Mouse (Mus musculus) G1E (cell line): ENCODE results near the gene Fndc8. TPM values are rescaled to one million over a fixed set of nuclear protein-coding genes. Genes with fewer than 3 reads are reported as not detected.

Experiments used
- ATAC-seq: 2 replicates; pipeline ENCODE4 v1.8.0; 2016; ENCODE audit warnings: mild to moderate bottlenecking; ENCODE audit not compliant: insufficient number of reproducible peaks, poor library complexity, low FRiP score, severe bottlenecking; ENCODE audit errors: extremely low read depth
- DNase-seq: peaks from one replicate; pipeline ENCODE4 v3.0.0; 2012; ENCODE audit warnings: low spot score
- H3K27me3 ChIP-seq: 2 replicates; pipeline ENCODE4 v1.6.1; 2012; ENCODE audit warnings: mild to moderate bottlenecking, low read length, inconsistent platforms; ENCODE audit not compliant: insufficient read depth
- H3K36me3 ChIP-seq: replicated peaks from 2 replicates; pipeline ENCODE3; 2012; ENCODE audit warnings: mild to moderate bottlenecking, inconsistent platforms
- H3K4me1 ChIP-seq: 2 replicates; pipeline ENCODE4 v1.6.1; 2012; ENCODE audit warnings: low read depth, low read length, inconsistent platforms, mixed read lengths; ENCODE audit not compliant: insufficient read depth
- H3K4me3 ChIP-seq: 2 replicates; pipeline ENCODE4 v1.5.1; 2012; ENCODE audit warnings: low read depth, mild to moderate bottlenecking, inconsistent platforms, low read length, moderate library complexity, mixed read lengths
- H3K9me3 ChIP-seq: replicated peaks from 2 replicates; pipeline ENCODE4 v1.6.1; 2012; ENCODE audit warnings: inconsistent platforms
- CTCF ChIP-seq: IDR thresholded peaks from 2 replicates; pipeline ENCODE4 v1.5.1; 2012; ENCODE audit warnings: low read depth, low read length, inconsistent platforms, mixed read lengths
- GATA1 ChIP-seq: IDR thresholded peaks from 2 replicates; pipeline ENCODE4 v1.6.1; 2012; ENCODE audit warnings: borderline replicate concordance, low read length, inconsistent platforms, mixed read lengths
- GATA2 ChIP-seq: IDR thresholded peaks from 2 replicates; pipeline ENCODE4 v1.6.1; 2012; ENCODE audit warnings: low read depth, low read length, inconsistent platforms, borderline replicate concordance
- POLR2AphosphoS5 ChIP-seq: IDR thresholded peaks from 2 replicates; pipeline ENCODE4 v1.6.1; 2012; ENCODE audit warnings: low read depth, low read length, inconsistent platforms; ENCODE audit not compliant: insufficient replicate concordance
- TAL1 ChIP-seq: conservative IDR thresholded peaks from 2 replicates; pipeline ENCODE4 v1.6.1; 2012; ENCODE audit warnings: low read depth, low read length, inconsistent platforms, mixed read lengths
- polyA plus RNA-seq: library from polyadenylated mRNA; stranded (reverse); fragments of >175 nt; gene quantifications from 2 replicates; pipeline ENCODE4 v1.2.3, GENCODE M21; 2012
- total RNA-seq, 2 experiments: library from RNA; stranded (forward) in 1 of 2; stranded (reverse) in 1 of 2; fragments of 200-1000 nt in 1 of 2; fragments of >200 nt in 1 of 2; fragmentation: Nextera tagmentation in 1 of 2; gene quantifications; 2 replicates each; pipeline ENCODE4 v1.2.3; 2014 to 2017

Fndc8 gene
- total and polyA plus RNA-seq, 3 experiments, result 0.05 TPM; not detected in 2

DNA sequence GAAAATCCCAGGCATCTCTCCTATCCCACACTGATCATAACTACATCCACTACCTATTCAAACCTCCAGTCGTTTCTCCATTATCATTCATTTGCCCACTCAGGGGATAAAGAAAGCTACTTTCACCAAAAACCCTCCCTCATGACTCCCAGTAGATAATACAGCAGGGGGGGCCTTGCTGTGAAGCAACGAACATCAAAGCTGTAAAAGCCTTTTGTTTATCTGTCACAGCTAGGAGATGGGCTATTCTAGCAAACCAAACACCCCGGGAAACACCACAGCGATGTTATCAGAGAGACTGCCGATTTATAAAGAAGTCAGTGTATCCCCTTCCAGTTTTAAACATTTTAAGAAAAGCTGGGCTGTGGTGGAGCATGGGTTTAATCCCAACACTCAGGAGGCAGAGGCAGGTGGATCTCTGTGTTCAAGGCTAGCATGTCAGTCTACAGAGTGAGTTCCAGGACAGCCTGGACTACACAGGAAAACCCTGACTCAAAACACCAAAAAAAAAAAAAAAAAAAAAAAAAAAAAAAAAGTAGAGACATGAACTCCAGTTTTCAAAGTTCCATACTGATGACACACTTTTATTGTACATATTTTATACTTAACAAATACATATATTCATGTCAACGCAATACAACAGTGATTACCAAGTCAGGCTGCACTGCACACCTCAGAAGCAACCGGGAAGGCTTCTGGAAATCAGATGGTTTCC is 24.9 kb upstream of the Fndc8 start:
- DNase-seq (no peak), ATAC-seq (no peak)
- Histone ChIP-seq H3K36me3 (peaks cover 20% of the 10 kb centered on the region), H3K4me3 (peak overlapping the region; percentile 13; the same call in 1 of the 2 replicates), H3K4me1 (peaks cover 68% of the 10 kb centered on the region), H3K27me3 (no peaks in the 10 kb centered on the region), H3K9me3 (no peaks in the 10 kb centered on the region)
- TF ChIP-seq CTCF (no peak), GATA2 (no peak)

DNA sequence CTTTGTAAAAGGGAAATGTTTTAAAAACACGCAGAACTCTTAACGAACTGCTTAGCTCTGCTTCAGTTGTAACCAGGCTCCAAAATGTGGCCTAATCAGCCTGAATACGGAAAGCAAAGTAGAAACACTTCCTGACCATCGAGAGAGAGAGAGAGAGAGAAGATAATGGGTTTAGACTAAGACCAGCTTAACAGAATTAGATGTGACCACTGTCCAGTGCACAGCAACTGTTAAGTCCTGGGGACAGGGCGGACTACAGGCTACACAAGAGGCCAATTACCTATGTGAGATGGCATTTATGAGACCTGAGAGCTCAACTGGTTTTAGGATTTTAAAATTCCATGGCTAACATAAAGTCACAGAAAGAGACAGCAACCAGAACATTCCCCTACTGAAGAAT is 24.0 kb upstream of the Fndc8 start:
- ATAC-seq (no peak), DNase-seq (no peak)
- Histone ChIP-seq H3K27me3 (no peaks in the 10 kb centered on the region), H3K9me3 (no peaks in the 10 kb centered on the region), H3K4me1 (peaks cover 63% of the 10 kb centered on the region), H3K36me3 (peaks cover 13% of the 10 kb centered on the region), H3K4me3 (peak overlapping the region; percentile 54; the same call in 1 of the 2 replicates)
- TF ChIP-seq POLR2AphosphoS5, result no peak
- no peak for TF ChIP-seq TAL1
- no peak for TF ChIP-seq GATA1
- no peak for TF ChIP-seq CTCF
- no peak for TF ChIP-seq GATA2

DNA sequence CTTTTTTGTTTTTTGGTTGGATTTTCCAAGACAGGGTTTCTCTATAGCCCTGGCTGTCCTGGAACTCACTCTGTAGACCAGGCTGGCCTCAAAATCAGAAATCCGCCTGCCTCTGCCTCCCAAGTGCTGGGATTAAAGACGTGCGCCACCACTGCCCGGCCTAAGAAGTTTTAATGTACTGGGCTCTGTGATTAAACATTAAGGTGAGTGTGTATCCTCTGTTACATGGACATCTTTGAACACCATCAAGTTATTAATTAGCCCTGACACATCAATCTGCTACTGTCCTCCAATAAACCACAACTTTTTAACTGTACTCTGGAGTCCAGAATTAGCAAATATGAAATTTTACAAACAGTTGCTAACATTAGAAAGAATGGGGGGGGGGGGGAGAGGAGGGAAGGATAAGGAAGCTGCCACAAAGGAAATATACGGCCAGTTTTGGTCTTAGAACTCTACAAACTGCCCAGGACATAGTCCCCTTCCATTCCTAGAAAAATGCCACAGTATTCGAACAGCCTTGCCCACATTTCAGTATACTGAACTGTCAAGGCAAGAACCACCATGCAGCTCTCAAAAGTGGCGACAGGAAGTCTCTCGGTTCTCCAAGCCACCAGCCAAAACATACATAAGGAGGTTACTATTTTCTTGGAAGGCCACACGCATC is 22.3 kb upstream of the Fndc8 start:
- Histone ChIP-seq H3K4me3 (peak overlapping the region; percentile 93), H3K9me3 (peaks cover 3% of the 10 kb centered on the region; the same call in 1 of the 2 replicates), H3K27me3 (no peaks in the 10 kb centered on the region), H3K36me3 (peaks cover 6% of the 10 kb centered on the region), H3K4me1 (peaks cover 48% of the 10 kb centered on the region)
- ATAC-seq, result no peak
- no peak for DNase-seq
- TF ChIP-seq GATA1 (no peak), TAL1 (no peak), CTCF (no peak), GATA2 (no peak), POLR2AphosphoS5 (no peak)

DNA sequence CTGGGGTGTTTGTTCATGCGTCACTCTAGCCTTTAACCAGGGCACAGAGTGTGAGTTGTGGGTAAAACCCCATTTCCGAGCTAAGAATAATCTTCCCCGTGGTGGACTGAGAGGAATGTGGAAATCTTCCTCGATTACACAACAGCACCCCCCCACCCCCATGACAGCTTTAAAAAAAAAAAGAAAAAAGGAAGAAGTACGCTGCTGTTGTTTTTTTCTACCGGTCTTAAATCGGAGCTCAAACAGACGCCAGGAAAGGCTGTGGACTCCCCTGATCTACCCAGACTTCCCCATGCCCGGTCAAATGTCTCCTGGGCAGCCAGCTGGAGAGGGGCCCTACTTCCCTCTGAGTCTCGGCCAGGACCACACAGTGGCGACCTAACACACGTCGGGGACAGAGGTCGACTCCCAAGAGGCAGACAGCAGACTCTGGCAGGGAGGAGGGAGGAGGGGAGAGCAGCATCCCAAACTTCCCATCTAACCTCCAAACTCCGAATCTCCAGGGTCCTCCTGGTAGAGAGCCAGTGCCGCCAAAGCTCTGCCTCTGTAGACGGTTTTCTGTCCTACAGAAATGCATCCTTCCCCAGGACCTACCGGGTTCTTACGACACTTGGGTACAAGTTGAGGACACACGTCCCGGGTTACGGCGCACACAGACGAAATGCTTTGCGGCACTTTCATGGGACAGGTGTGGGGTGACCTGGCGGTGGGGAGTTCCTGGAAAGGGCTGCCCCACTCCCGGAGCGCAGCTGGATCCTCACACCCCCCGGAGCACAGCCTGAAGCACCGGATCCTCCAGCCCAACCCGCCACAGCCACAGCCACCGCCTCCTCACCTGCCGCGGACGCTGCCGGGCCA is 21.5 kb upstream of the Fndc8 start:
- ATAC-seq (peak; percentile 10), DNase-seq (peak; percentile 79)
- Histone ChIP-seq H3K4me1 (peaks cover 45% of the 10 kb centered on the region), H3K27me3 (no peaks in the 10 kb centered on the region), H3K4me3 (peak overlapping the region; percentile 93), H3K36me3 (peaks cover 6% of the 10 kb centered on the region), H3K9me3 (peaks cover 3% of the 10 kb centered on the region; the same call in 1 of the 2 replicates)
- TF ChIP-seq POLR2AphosphoS5 (no peak), TAL1 (no peak), CTCF (no peak), GATA1 (no peak), GATA2 (no peak)

DNA sequence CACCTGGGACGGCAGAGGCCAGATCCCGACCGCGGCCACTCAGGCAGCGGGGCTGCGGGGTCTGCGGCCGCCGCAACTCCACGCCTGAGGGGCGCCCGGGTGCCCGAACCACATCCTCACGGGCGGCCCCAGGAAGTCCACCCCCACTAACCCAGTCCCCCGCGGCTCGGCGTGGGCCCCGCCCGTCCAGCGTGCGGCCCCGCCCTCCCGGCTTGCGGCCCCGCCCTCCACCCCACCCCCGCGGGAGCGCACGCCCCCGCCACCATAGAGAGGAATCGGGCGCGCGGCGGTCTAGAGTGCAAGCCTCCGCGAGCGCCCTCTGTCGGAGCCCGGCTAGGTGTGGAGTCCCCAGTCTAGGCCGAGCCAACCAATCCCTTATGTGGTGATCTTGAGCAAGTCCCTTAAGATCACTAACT is 20.9 kb upstream of the Fndc8 start, which contains the start of gene Rffl:
Gene Rffl (minus strand): TSS at position 180 of the 416 bp plus-strand sequence.
- no peak for TF ChIP-seq POLR2AphosphoS5
- 0 out of 2 replicates have a peak, but pooled peaks have one; percentile 13 for TF ChIP-seq CTCF
- TF ChIP-seq GATA1, result no peak
- H3K4me1 ChIP-seq, result peaks cover 43% of the 10 kb centered on the region

DNA sequence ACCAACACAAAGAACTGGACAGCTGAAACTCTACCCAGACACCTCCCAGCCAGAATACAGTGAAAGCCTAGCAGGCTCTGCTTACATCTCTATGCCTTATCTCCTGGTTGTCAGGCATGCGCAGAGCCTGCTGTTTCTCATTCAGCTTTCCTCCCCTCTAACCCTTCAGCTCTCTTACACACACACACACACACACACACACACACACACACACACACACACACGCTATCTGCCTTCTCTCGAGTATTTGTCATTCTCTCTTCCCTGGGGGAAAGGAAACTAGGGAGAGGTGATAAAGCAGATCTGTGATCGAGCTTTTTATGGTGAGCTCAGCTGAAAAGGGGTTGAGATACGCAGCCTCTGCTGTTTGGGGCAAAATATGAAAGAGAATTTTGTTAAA is 17.0 kb upstream of the Fndc8 start:
- Histone ChIP-seq H3K4me1 (peaks cover 17% of the 10 kb centered on the region), H3K4me3 (no peak overlapping the region), H3K27me3 (no peaks in the 10 kb centered on the region), H3K36me3 (peaks cover 37% of the 10 kb centered on the region), H3K9me3 (peaks cover 3% of the 10 kb centered on the region; the same call in 1 of the 2 replicates)
- no peak for ATAC-seq
- TF ChIP-seq TAL1 (no peak; the same call in 1 of the 2 replicates), CTCF (no peak), GATA2 (no peak), GATA1 (no peak)
- no peak for DNase-seq

More for the DNA sequence above, 20.9 kb upstream of the Fndc8 start, which contains the start of gene Rffl:
- Histone ChIP-seq H3K36me3 (peaks cover 10% of the 10 kb centered on the region), H3K4me3 (peak within 1 kb of the TSS; percentile 93), H3K9me3 (peaks cover 3% of the 10 kb centered on the region; the same call in 1 of the 2 replicates), H3K27me3 (no peaks in the 10 kb centered on the region)
- peak; percentile 88 for DNase-seq
- peak; percentile 62 for ATAC-seq
